Mouse (Mus musculus) WW6 (cell line): ENCODE measurements around the gene Commd1.
A peak's percentile ranks its signal among the peaks of the same experiment; 100 is the strongest.

ENCODE experiments used
- DNase-seq: peaks from one replicate; pipeline ENCODE4 v3.0.0-alpha.2; 2013; ENCODE audit warnings: low read depth, low spot score

Gene Commd1

DNA sequence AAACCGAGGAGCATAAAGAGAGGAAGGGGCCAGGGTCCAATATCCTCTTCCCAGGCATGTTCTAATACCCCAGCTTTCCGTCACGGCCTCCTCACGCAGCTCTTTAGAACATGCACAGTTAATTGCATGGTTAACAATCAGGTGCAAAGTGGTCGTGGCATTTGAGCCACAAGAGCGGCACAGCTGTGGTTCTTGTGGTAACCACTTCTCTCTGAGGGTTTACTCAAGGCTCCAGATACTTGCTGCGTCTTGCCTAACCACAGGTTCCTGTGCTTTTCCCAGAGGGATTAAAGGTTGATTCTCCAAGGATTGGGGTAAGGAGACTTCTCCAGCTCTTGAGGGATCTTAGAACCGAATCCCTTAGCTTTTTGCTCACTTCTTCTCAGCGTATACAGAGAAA lies 90.9 kb downstream of the Commd1 start:
- no peak for DNase-seq

DNA sequence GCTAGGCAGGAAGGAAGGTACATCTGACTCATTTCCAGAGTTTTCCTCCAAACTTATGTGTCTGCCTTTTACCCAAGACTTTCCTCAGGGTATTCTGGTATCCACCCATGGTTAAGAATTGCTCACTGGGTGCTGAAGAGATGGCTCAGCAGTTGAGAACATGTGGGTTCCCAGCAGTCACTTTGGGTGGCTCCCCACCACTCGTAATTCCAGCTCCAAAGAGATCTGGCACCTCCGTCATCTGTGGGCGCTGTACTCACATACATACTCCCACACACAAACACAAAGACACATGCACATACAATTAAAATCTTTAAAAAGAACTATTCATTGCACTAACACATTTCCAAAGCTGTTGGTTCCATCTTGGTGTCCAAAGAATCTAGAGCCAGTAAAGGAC lies 93.0 kb downstream of the Commd1 start:
- DNase-seq, result no peak

DNA sequence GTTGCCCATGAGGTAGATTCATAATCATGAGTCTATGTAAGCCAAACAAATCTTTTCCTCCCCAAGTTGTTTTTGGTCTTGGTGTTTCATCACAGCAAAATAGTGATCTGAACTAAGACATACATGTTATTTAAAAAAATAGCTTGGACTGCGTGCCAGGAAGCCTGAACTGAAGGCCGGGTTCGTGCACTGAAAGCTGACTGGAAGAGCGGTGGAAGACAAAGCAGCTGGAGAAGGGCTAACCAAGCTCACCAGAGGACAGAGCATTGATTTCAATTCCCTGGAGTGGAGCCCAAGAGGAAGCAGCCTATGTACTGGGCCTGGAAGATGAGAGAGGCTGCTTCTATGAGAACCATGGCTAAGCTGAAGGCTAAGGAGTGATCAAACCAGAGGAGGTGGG lies 95.2 kb downstream of the Commd1 start:
- no peak for DNase-seq

DNA sequence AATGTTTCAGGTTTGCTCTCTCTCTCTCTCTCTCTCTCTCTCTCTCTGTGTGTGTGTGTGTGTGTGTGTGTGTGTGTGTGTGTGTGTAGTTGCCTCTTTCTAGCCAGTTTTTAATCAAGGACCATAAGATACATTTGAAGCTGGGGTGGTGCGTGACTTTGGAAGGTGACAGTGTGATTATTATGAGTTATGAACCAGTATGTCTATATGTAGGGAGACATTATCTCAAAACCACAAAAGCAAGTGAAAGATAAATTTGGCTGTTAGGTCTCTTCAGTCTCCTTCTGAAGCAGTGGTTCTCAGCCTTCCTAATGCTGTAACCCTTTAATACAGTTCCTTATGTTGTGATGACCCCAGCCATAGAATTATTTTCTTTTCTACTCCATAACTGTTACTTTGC lies 96.8 kb downstream of the Commd1 start:
- DNase-seq, result no peak

DNA sequence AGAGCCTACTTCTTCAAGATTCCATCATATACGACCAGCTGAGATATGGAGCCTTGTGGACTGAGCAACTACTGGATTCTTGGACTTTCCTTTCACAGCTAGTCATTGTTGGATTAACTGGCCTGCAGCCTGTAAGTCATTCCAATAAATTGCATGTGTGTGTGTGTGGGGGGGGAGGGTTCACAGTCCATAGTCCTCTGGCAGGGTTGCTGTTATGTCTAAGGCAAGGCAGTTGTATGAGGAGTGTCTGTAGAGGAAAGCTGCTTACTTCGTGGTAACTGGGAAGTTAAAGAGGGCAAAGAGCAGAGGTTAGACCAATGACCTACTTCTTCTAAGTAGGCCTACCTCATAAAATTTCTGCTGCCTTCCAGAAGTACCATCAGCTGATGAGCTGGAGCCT lies 98.5 kb downstream of the Commd1 start:
- DNase-seq, result no peak

DNA sequence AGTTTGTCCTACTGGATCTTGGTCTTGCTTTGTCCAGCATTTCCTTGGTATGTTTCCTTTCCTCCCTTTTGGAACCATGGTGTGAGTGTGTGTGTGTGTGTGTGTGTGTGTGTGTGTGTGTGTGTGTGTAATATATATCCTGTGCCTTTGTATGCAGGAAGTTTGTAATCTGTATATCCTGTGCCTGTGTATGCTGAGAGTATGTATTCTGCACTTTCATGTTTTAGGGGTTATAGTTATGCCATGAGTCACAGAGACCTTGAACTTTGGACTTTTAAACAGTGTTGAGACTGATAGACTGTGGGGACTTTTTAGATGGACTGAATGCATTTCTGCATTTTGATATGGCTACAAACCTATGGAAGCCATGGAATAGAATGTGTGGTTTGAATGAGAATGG lies 99.3 kb downstream of the Commd1 start:
- no peak for DNase-seq

GRCm38 (mm10) chr11:22880383-22881172 lies 101.6 kb downstream of the Commd1 start:
- DNase-seq, result no peak

GRCm38 (mm10) chr11:22879645-22880044 lies 102.5 kb downstream of the Commd1 start:
- DNase-seq, result no peak

GRCm38 (mm10) chr11:22876680-22877330 lies 105.4 kb downstream of the Commd1 start:
- DNase-seq, result no peak

- DNase-seq, result no peak
These were observed 106.9 kb downstream of the Commd1 start for GRCm38 (mm10) chr11:22875279-22875678.

GRCm38 (mm10) chr11:22874747-22875146 lies 107.4 kb downstream of the Commd1 start:
- no peak for DNase-seq

DNA sequence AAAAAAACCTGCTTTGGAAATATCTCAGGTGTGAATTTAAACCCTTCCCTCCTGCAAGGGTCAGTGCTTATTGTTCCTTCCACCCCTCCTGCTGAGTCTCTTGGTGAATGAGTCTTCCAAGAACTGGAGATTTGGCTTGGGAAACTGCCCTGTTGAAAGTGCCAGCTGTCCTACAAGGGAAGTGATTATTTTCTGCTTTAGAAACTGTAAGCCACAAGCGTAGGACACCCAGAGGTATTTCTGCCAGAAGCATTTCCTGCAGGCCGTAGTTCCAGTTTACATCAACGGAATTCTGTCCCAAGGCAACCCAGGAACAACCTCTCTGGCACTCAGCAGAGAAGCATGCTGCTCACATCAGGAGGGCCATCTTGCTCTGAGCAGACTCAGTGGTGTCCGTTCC lies 108.8 kb downstream of the Commd1 start:
- no peak for DNase-seq

GRCm38 (mm10) chr11:22872307-22872680 lies 109.9 kb downstream of the Commd1 start:
- no peak for DNase-seq

DNA sequence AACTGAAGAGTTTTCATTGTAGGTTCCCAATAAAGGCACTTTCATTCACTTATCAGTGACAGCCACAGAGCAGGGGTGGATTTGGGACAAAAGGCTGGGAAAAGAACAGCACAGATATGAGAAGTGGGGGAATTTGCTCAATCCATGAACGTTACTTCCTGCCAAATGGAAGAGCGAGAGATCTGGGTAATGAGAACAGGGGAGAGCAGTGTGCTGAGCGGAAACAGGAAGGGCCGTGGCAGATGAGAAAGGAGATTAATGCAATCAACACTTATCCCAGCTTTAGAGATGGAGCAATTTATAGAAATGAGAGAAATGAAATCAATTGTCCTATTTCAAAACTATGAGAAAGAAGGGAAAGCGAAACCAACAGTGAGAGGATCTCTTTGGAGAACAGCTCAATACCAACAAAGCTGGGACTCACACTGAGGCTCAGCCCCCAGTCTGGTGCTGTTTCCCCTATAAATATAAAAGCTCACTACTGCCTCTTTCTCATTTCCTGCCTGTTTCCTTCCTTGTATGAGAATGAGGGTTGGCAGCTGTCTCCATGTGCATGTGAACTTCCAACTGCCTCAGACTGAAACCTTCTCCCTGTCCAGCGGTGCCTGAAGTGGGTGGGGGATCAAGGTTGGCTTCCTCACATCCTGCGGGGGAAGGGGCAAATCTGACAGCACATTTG lies 110.4 kb downstream of the Commd1 start:
- no peak for DNase-seq

- no peak for DNase-seq
These were observed 113.6 kb downstream of the Commd1 start for GRCm38 (mm10) chr11:22868582-22868981.

DNA sequence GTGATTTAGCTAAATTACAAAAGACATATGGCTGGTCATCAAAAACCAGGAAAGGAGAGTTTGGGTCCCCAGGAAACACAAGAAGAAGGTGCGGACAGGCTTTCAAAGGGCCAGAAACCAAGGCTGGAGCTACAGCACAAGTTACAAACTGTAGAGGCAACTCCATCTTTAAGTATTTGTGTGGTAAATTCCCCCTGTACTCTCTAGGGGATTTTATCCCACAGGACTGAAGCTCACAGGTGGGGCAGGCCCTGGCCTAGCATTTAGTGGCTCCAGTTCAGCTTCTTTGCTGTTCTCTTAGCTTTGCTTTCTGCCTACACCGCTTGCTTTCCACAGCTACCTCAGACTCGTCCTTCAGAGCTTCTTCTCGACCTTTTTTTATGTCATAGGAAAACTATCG lies 114.5 kb downstream of the Commd1 start:
- DNase-seq, result no peak

DNA sequence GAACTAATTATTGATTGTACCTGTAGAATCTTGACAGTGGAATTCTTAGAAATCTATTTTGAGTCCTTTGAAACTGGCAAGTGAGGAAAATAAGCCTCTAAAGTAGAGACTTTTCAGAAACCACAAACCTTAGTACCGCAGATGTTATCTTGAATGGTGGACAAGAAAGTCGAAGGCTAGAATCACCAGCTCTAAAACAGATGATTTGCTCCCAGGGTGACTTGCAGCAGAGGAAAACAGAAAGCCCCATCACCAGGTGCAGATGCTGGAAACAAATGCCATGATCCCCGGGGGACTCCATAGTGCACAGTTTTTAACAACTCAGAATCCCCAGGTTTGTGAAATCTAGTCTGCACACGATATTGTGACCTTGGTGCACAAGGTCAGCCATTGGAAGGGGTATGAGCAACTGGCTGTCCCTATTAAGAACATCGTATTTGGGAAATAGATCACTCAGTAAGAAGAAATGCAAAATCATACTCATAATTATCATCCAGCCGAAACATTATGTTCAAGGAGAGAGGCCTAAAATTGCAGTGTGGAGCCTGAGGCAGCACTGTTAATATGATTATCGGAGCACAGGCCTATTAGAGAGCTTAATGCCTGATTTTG lies 116.4 kb downstream of the Commd1 start:
- DNase-seq, result no peak

- no peak for DNase-seq
These were observed 117.7 kb downstream of the Commd1 start for GRCm38 (mm10) chr11:22864305-22865060.

GRCm38 (mm10) chr11:22863581-22863980 lies 118.6 kb downstream of the Commd1 start:
- no peak for DNase-seq

- DNase-seq, result no peak
These were observed 120.9 kb downstream of the Commd1 start for GRCm38 (mm10) chr11:22861315-22861714.

DNA sequence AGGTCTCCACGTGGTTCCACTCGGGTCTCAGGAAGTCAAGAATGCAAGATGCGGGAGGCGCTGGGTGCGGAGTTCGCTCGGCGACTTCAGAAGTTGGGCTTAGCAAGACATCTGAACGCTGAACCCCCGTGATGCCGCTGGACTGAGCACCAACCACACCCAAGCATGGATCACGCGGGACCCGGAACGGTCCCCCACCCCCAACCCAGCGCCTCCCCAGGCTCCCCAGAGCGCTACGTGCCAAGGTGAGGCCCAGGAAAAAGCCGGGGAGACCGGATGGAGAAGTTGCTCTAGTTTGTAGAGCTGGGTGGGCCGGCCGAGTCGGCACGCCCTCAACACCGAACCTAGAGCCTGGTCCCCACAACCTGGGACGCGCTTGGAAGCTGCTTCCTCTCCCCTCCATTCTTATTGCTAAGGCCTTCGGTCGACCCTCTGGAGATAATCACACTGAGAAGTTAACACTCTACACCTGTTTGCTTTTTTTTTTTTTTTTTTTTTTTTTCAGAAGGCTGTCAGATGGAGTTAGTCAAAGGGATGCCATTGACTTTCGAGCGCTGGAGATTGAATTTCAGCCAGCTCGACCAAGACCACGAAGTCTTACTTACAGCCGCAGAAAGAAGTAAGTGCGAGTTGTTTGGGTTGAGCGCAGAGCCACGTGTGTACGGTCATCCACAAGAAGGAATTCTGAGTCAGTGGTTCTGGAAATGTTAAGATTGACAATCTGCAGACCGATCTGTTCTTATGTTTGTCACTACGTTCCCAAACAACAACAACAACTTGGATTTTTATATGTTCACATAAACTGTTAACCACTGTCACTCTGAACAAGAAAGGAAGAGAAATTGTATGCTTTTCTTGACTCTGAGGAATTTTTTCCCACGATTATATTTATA lies 121.6 kb downstream of the Commd1 start, which contains the start of gene B3gnt2:
B3gnt2 (minus strand) TSS at position 627 of the 893 bp plus-strand sequence.
- DNase-seq, result peak; percentile 53
